Mouse (Mus musculus) heart, adult 2 months (tissue): ENCODE results near the gene Fez2. TPM values are rescaled to one million over a fixed set of nuclear protein-coding genes. Genes with fewer than 3 reads are reported as not detected.

ENCODE experiments used
- DNase-seq, 2 experiments: peaks; one replicate each; pipeline ENCODE4 v3.0.0; 2021
- H3K27ac ChIP-seq: fragments of 200-600 bp; 2 replicates; pipeline ENCODE4 v1.8.1; 2022
- H3K27me3 ChIP-seq: fragments of 200-500 bp; 2 replicates; pipeline ENCODE4 v1.6.1; 2012; ENCODE audit warnings: mild to moderate bottlenecking, low read length, inconsistent platforms, mixed read lengths; ENCODE audit not compliant: control insufficient read depth, insufficient read depth
- H3K36me3 ChIP-seq: fragments of 200-500 bp; 2 replicates; pipeline ENCODE4 v1.6.1; 2012; ENCODE audit warnings: low read length, inconsistent platforms; ENCODE audit not compliant: control insufficient read depth, insufficient read depth
- H3K4me1 ChIP-seq: fragments of 200-500 bp; 2 replicates; pipeline ENCODE4 v1.6.1; 2011; ENCODE audit warnings: low read length; ENCODE audit not compliant: control insufficient read depth, insufficient read depth
- H3K4me3 ChIP-seq: fragments of 200-600 bp; 2 replicates; pipeline ENCODE4 v1.8.1; 2022
- H3K79me2 ChIP-seq: fragments of 200-500 bp; replicated peaks from 2 replicates; pipeline ENCODE4 v1.6.1; 2012; ENCODE audit warnings: mild to moderate bottlenecking, inconsistent platforms, low read length, moderate library complexity, mixed read lengths; ENCODE audit not compliant: control insufficient read depth, insufficient read depth
- H3K9ac ChIP-seq: fragments of 200-500 bp; 2 replicates; pipeline ENCODE4 v1.6.1; 2012; ENCODE audit warnings: low read depth, mild to moderate bottlenecking, control low read depth, inconsistent platforms, low read length, mixed read lengths
- CTCF ChIP-seq: fragments of 200-600 bp; IDR thresholded peaks from 2 replicates; pipeline ENCODE4 v1.8.1; 2022; ENCODE audit warnings: antibody characterized with exemption, mild to moderate bottlenecking, moderate library complexity
- EP300 ChIP-seq: fragments of 200-500 bp; IDR thresholded peaks from 2 replicates; pipeline ENCODE4 v1.6.1; 2011; ENCODE audit warnings: low read depth, low read length, control low read depth; ENCODE audit not compliant: insufficient read depth
- POLR2A ChIP-seq: fragments of 200-500 bp; IDR thresholded peaks from 2 replicates; pipeline ENCODE4 v1.6.1; 2011; ENCODE audit warnings: mild to moderate bottlenecking, low read depth, low read length, control low read depth; ENCODE audit not compliant: insufficient read depth
- WGBS: fragments of 180-500 bp; shearing (Covaris S2); methylation state at CpG from one replicate; pipeline ENCODE4 v1.1.7; 2018; 5-methylcytosine and 5-hydroxymethylcytosine counted together
- intact Hi-C: fragments of 180-260 bp; cut with DNase I; formaldehyde crosslinking; loops from one replicate; pipeline ENCODE4 v1.15.1; 2025
- polyA plus RNA-seq: library from polyadenylated mRNA; depleted of rRNA; stranded (reverse); fragments of >200 nt; gene quantifications from 2 replicates; pipeline ENCODE4 v1.2.3, GENCODE M21; 2012
- total RNA-seq, 2 experiments: library from RNA; stranded (reverse); gene quantifications; 2 replicates each; pipeline ENCODE4 v1.2.3; 2021

Fez2 gene
- total and polyA plus RNA-seq, 3 experiments, result 50.4 to 80.1 (median 76.7) TPM

GRCm38 (mm10) chr17:78331438-78331837 lies 86.5 kb downstream of the Fez2 start:
- TF ChIP-seq POLR2A, result no peak
- no peak for TF ChIP-seq CTCF
- no peak for TF ChIP-seq EP300
- 89% methylated on average over 8 of the region's 8 CpGs for WGBS
- Histone ChIP-seq H3K9ac (no peak overlapping the region), H3K27me3 (no peaks in the 10 kb centered on the region), H3K27ac (no peak overlapping the region), H3K4me1 (peaks cover 2% of the 10 kb centered on the region), H3K4me3 (no peak overlapping the region), H3K36me3 (peaks cover 8% of the 10 kb centered on the region), H3K79me2 (no peaks in the 10 kb centered on the region)
- no peak for DNase-seq
- intact Hi-C loops, result no loop called here

GRCm38 (mm10) chr17:78328287-78328686 lies 89.7 kb downstream of the Fez2 start:
- DNase-seq, result no peak
- Histone ChIP-seq H3K4me1 (peaks cover 11% of the 10 kb centered on the region), H3K79me2 (no peaks in the 10 kb centered on the region; the same call in 1 of the 2 replicates), H3K27me3 (no peaks in the 10 kb centered on the region), H3K4me3 (no peak overlapping the region), H3K27ac (no peak overlapping the region), H3K9ac (no peak overlapping the region), H3K36me3 (peaks cover 15% of the 10 kb centered on the region)
- 60% methylated on average over 3 of the region's 3 CpGs for WGBS
- TF ChIP-seq CTCF, result no peak
- TF ChIP-seq EP300, result no peak
- TF ChIP-seq POLR2A, result no peak
- intact Hi-C loops, result loop anchor here (5.0 kb wide), 1 partner anchor 34 kb away; no protein-coding TSS in a partner anchor

DNA sequence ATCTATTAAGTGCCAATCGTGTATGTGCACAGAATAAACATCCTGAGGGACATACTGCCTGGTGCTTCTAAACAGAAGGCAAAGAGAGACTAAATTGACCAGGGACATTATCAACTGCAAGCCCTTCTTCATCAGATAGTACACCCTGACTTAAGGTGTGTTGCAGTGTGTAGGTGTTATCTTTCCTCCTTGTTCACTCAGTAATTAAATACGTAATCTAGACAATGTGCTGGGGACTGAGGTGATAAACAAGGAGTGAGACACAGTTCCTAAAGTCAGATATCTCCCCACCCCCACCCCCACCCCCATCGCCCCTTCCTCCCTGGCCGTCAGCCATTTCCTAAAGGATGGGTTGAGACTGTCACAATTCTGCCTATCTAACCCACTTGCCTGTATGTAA lies 90.8 kb downstream of the Fez2 start:
- H3K27ac ChIP-seq, result 0 out of 2 replicates have a peak overlapping the region, but pooled peaks have one; percentile 4
- no peaks in the 10 kb centered on the region for H3K27me3 ChIP-seq
- no peak overlapping the region for H3K9ac ChIP-seq
- intact Hi-C loops, result loop anchor here (5.0 kb wide), 1 partner anchor 35 kb away; no protein-coding TSS in a partner anchor
- TF ChIP-seq EP300, result no peak
- TF ChIP-seq CTCF, result no peak
- no peak for TF ChIP-seq POLR2A
- peaks cover 15% of the 10 kb centered on the region for H3K4me1 ChIP-seq
- 51% methylated on average over 4 of the region's 4 CpGs for WGBS
- DNase-seq, result peak in 1 of 2 experiments; percentile 3
- peaks cover 20% of the 10 kb centered on the region for H3K36me3 ChIP-seq
- no peaks in the 10 kb centered on the region; the same call in 1 of the 2 replicates for H3K79me2 ChIP-seq
- no peak overlapping the region for H3K4me3 ChIP-seq

- intact Hi-C loops, result loop anchor here (5.0 kb wide), 1 partner anchor 36 kb away; no protein-coding TSS in a partner anchor
- Histone ChIP-seq H3K27ac (peak overlapping the region; percentile 40), H3K27me3 (no peaks in the 10 kb centered on the region), H3K4me1 (peaks cover 18% of the 10 kb centered on the region), H3K4me3 (no peak overlapping the region), H3K36me3 (peaks cover 21% of the 10 kb centered on the region), H3K79me2 (no peaks in the 10 kb centered on the region; the same call in 1 of the 2 replicates), H3K9ac (no peak overlapping the region)
- WGBS, result 30% methylated on average over 2 of the region's 2 CpGs
- peak in 1 of 2 experiments; percentile 29 for DNase-seq
- TF ChIP-seq EP300 (0 out of 2 replicates have a peak, but pooled peaks have one; percentile 28), POLR2A (0 out of 2 replicates have a peak, but pooled peaks have one; percentile 21), CTCF (0 out of 2 replicates have a peak, but pooled peaks have one; percentile 9)
Measured at GRCm38 (mm10) chr17:78326381-78326780, 91.6 kb downstream of the Fez2 start.

DNA sequence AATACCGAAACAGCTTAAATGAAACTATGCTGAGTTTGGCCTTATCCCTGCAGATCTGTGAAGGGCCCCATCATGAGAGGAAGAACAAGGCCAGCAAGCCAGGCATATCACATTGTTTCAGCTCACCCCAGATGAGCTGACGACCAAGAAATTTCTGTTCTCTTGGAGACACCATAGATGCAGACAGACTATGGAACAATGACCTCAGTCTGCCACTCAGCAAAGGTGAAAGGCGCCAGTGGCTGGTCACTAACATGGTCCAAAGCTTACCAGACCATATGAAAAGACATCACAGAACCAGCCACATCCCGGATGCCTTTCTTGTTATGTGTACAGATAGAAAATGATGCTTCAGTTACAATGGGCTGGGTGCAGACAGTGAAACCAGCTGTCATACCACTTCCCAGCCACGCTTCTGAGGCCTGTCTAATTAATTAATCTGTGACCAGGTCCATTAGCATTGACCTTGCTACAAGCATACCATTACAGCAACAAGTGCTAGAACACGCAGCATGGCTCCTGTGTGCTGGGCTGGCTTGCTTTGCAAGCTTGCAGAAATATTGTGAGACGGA lies 92.1 kb downstream of the Fez2 start:
- Histone ChIP-seq H3K9ac (no peak overlapping the region), H3K4me1 (peaks cover 18% of the 10 kb centered on the region), H3K79me2 (no peaks in the 10 kb centered on the region; the same call in 1 of the 2 replicates), H3K36me3 (peaks cover 21% of the 10 kb centered on the region), H3K4me3 (no peak overlapping the region), H3K27ac (peak overlapping the region; percentile 40), H3K27me3 (no peaks in the 10 kb centered on the region)
- no peak for TF ChIP-seq CTCF
- WGBS, result 79% methylated on average over 7 of the region's 7 CpGs
- no peak for DNase-seq
- intact Hi-C loops, result loop anchor here (5.0 kb wide), 1 partner anchor 36 kb away; no protein-coding TSS in a partner anchor
